Mouse (Mus musculus): ENCODE results near the gene Gpr61. TPM values are rescaled to one million over a fixed set of nuclear protein-coding genes. Genes with fewer than 3 reads are reported as not detected.

Gene Gpr61
- total RNA-seq (2014; rRNA removed) (12.2 and 12.4 TPM in 2 replicates), polyA plus RNA-seq (2015; fragmentation: Nextera tagmentation; extraction: Ambion mirVana) (6.1 and 6.8 TPM in 2 replicates)

- Histone ChIP-seq H3K4me3 (ENCODE audit: low read length) (peak within 1 kb of the TSS; percentile 39), H3K9me3 (ENCODE audit: low read length) (no peaks in the 10 kb centered on the region), H3K27ac (peak within 1 kb of the TSS; percentile 77), H3K36me3 (ENCODE audit: insufficient read depth, low read length) (no peaks in the 10 kb centered on the region; the same call in 1 of the 2 replicates), H3K9ac (replicated peaks; ENCODE audit: low read length) (peak within 1 kb of the TSS; percentile 56), H3K27me3 (ENCODE audit: insufficient read depth, low read length) (no peaks in the 10 kb centered on the region), H3K4me2 (ENCODE audit: low read depth, low read length) (peak within 1 kb of the TSS; percentile 53), H3K4me1 (ENCODE audit: insufficient read depth, low read length) (0 out of 2 replicates have a peak, but pooled peaks cover 6% of the 10 kb centered on the region)
- 34% methylated on average over 4 of the region's 4 CpGs for WGBS
- TF ChIP-seq CTCF (IDR thresholded peaks at IDR 0.05; ENCODE audit: low read depth) = no peak
- ATAC-seq = peak; percentile 68
- peak; percentile 76 for DNase-seq (ENCODE audit: low spot score)
Measured at GRCm38 (mm10) chr3:108154656-108155055, at the start of gene Gpr61. Gpr61 (minus strand) TSS chr3:108154882.

GRCm38 (mm10) chr3:108204470-108204869 is 49.8 kb upstream of the Gpr61 start:
- Histone ChIP-seq H3K4me2 (ENCODE audit: low read depth, low read length) (no peak overlapping the region), H3K9ac (replicated peaks; ENCODE audit: low read length) (no peak overlapping the region), H3K36me3 (ENCODE audit: insufficient read depth, low read length) (peaks cover 39% of the 10 kb centered on the region), H3K27me3 (ENCODE audit: insufficient read depth, low read length) (no peaks in the 10 kb centered on the region), H3K9me3 (ENCODE audit: low read length) (no peaks in the 10 kb centered on the region), H3K4me3 (ENCODE audit: low read length) (no peak overlapping the region), H3K4me1 (ENCODE audit: insufficient read depth, low read length) (peaks cover 6% of the 10 kb centered on the region; the same call in 1 of the 2 replicates), H3K27ac (no peak overlapping the region)
- TF ChIP-seq CTCF (IDR thresholded peaks at IDR 0.05; ENCODE audit: low read depth) = no peak
- DNase-seq (ENCODE audit: low spot score) (no peak), ATAC-seq (no peak)
- WGBS = 87% methylated on average over 11 of the region's 11 CpGs

- Histone ChIP-seq H3K4me2 (ENCODE audit: low read depth, low read length) (no peak overlapping the region), H3K4me3 (ENCODE audit: low read length) (no peak overlapping the region), H3K36me3 (ENCODE audit: insufficient read depth, low read length) (peaks cover 39% of the 10 kb centered on the region), H3K27ac (no peak overlapping the region), H3K9ac (replicated peaks; ENCODE audit: low read length) (no peak overlapping the region), H3K4me1 (ENCODE audit: insufficient read depth, low read length) (peaks cover 6% of the 10 kb centered on the region; the same call in 1 of the 2 replicates), H3K9me3 (ENCODE audit: low read length) (no peaks in the 10 kb centered on the region), H3K27me3 (ENCODE audit: insufficient read depth, low read length) (no peaks in the 10 kb centered on the region)
- WGBS = 80% methylated on average over 11 of the region's 11 CpGs
- ATAC-seq = no peak; the same call in 1 of the 2 replicates
- DNase-seq (ENCODE audit: low spot score) = peak; percentile 74
- TF ChIP-seq CTCF (IDR thresholded peaks at IDR 0.05; ENCODE audit: low read depth) = peak; percentile 84
Measured at GRCm38 (mm10) chr3:108203621-108204325, 49.1 kb upstream of the Gpr61 start.

GRCm38 (mm10) chr3:108203212-108203611 is 48.5 kb upstream of the Gpr61 start:
- Histone ChIP-seq H3K27me3 (ENCODE audit: insufficient read depth, low read length) (no peaks in the 10 kb centered on the region), H3K27ac (no peak overlapping the region), H3K4me3 (ENCODE audit: low read length) (no peak overlapping the region), H3K4me1 (ENCODE audit: insufficient read depth, low read length) (peaks cover 6% of the 10 kb centered on the region; the same call in 1 of the 2 replicates), H3K4me2 (ENCODE audit: low read depth, low read length) (no peak overlapping the region), H3K9ac (replicated peaks; ENCODE audit: low read length) (no peak overlapping the region), H3K9me3 (ENCODE audit: low read length) (no peaks in the 10 kb centered on the region), H3K36me3 (ENCODE audit: insufficient read depth, low read length) (peaks cover 39% of the 10 kb centered on the region)
- DNase-seq (ENCODE audit: low spot score) (no peak), ATAC-seq (no peak)
- TF ChIP-seq CTCF (IDR thresholded peaks at IDR 0.05; ENCODE audit: low read depth) = no peak
- WGBS = 96% methylated on average over 13 of the region's 13 CpGs

GRCm38 (mm10) chr3:108202506-108202905 is 47.8 kb upstream of the Gpr61 start:
- Histone ChIP-seq H3K4me2 (ENCODE audit: low read depth, low read length) (no peak overlapping the region), H3K9me3 (ENCODE audit: low read length) (no peaks in the 10 kb centered on the region), H3K36me3 (ENCODE audit: insufficient read depth, low read length) (peaks cover 39% of the 10 kb centered on the region), H3K4me1 (ENCODE audit: insufficient read depth, low read length) (peaks cover 6% of the 10 kb centered on the region), H3K9ac (replicated peaks; ENCODE audit: low read length) (no peak overlapping the region), H3K27me3 (ENCODE audit: insufficient read depth, low read length) (no peaks in the 10 kb centered on the region), H3K27ac (no peak overlapping the region), H3K4me3 (ENCODE audit: low read length) (no peak overlapping the region)
- no peak for TF ChIP-seq CTCF (IDR thresholded peaks at IDR 0.05; ENCODE audit: low read depth)
- DNase-seq (ENCODE audit: low spot score) = no peak
- ATAC-seq = no peak

GRCm38 (mm10) chr3:108200329-108201323 is 45.9 kb upstream of the Gpr61 start, which contains the start of gene Cyb561d1:
Cyb561d1 (minus strand) TSS chr3:108201212.
- Histone ChIP-seq H3K4me3 (ENCODE audit: low read length) (peak within 1 kb of the TSS; percentile 62), H3K27ac (peak within 1 kb of the TSS; percentile 75), H3K9ac (replicated peaks; ENCODE audit: low read length) (peak within 1 kb of the TSS; percentile 65), H3K4me1 (ENCODE audit: insufficient read depth, low read length) (peaks cover 24% of the 10 kb centered on the region), H3K27me3 (ENCODE audit: insufficient read depth, low read length) (no peaks in the 10 kb centered on the region), H3K9me3 (ENCODE audit: low read length) (no peaks in the 10 kb centered on the region), H3K4me2 (ENCODE audit: low read depth, low read length) (peak within 1 kb of the TSS; percentile 73), H3K36me3 (ENCODE audit: insufficient read depth, low read length) (peaks cover 23% of the 10 kb centered on the region)
- ATAC-seq (peak; percentile 81), DNase-seq (ENCODE audit: low spot score) (peak; percentile 84)
- peak; percentile 68 for TF ChIP-seq CTCF (IDR thresholded peaks at IDR 0.05; ENCODE audit: low read depth)
- 3% methylated on average over 44 of the region's 44 CpGs for WGBS

Measured in hindbrain, postnatal 0 days (tissue).